Mouse (Mus musculus): Measurements from ENCODE around the gene Phf5a.

GRCm38 (mm10) chr15:81831136-81831825, 40.4 kb downstream of the Phf5a start:
- TF ChIP-seq POLR2A (IDR thresholded peaks at IDR 0.05; ENCODE audit: borderline replicate concordance, control insufficient read depth, low read depth, low read length) = no peak
- TF ChIP-seq CTCF (IDR thresholded peaks at IDR 0.05; ENCODE audit: control insufficient read depth, insufficient read depth, low read length) = peak; percentile 98

Data from bone marrow, adult 2 months (tissue).